Mouse (Mus musculus): Measurements from ENCODE around the gene Btbd16. TPM values are rescaled to one million over a fixed set of nuclear protein-coding genes. Genes with fewer than 3 reads are reported as not detected.

Btbd16 gene
- polyA plus RNA-seq, 1 experiment from 2014 or later = not detected

- ATAC-seq (replicated peaks) = no peak
- no peaks in the 10 kb centered on the region for H3K36me3 ChIP-seq (replicated peaks)
- WGBS = 58% methylated on average over 8 of the region's 8 CpGs
Measured at GRCm38 (mm10) chr7:130803251-130803825, 29.5 kb downstream of the Btbd16 start.

GRCm38 (mm10) chr7:130804991-130805390, 31.1 kb downstream of the Btbd16 start:
- no peak overlapping the region for H3K4me3 ChIP-seq
- no peak overlapping the region for H3K4me2 ChIP-seq
- H3K9ac ChIP-seq = no peak overlapping the region
- WGBS = 72% methylated on average over 5 of the region's 5 CpGs
- H3K9me3 ChIP-seq = no peaks in the 10 kb centered on the region
- no peaks in the 10 kb centered on the region for H3K4me1 ChIP-seq
- no peak for ATAC-seq (replicated peaks)
- no peak overlapping the region for H3K27ac ChIP-seq
- no peaks in the 10 kb centered on the region for H3K36me3 ChIP-seq (replicated peaks)
- H3K27me3 ChIP-seq (replicated peaks) = no peaks in the 10 kb centered on the region

More at GRCm38 (mm10) chr7:130803251-130803825, 29.5 kb downstream of the Btbd16 start:
- H3K9ac ChIP-seq = no peak overlapping the region
- H3K4me1 ChIP-seq = no peaks in the 10 kb centered on the region
- no peak overlapping the region for H3K4me3 ChIP-seq
- H3K4me2 ChIP-seq = no peak overlapping the region
- no peaks in the 10 kb centered on the region for H3K27me3 ChIP-seq (replicated peaks)
- H3K27ac ChIP-seq = no peak overlapping the region
- H3K9me3 ChIP-seq = no peaks in the 10 kb centered on the region

GRCm38 (mm10) chr7:130807749-130808148, 33.9 kb downstream of the Btbd16 start:
- H3K9ac ChIP-seq = no peak overlapping the region
- no peak overlapping the region for H3K4me3 ChIP-seq
- no peak overlapping the region for H3K4me2 ChIP-seq
- no peaks in the 10 kb centered on the region for H3K9me3 ChIP-seq
- ATAC-seq (replicated peaks) = no peak
- H3K27me3 ChIP-seq (replicated peaks) = no peaks in the 10 kb centered on the region
- 70% methylated on average over 8 of the region's 8 CpGs for WGBS
- no peaks in the 10 kb centered on the region for H3K4me1 ChIP-seq
- H3K36me3 ChIP-seq (replicated peaks) = no peaks in the 10 kb centered on the region
- no peak overlapping the region for H3K27ac ChIP-seq

GRCm38 (mm10) chr7:130808694-130809093, 34.8 kb downstream of the Btbd16 start:
- Histone ChIP-seq H3K4me2 (no peak overlapping the region), H3K4me3 (no peak overlapping the region), H3K9ac (no peak overlapping the region), H3K9me3 (no peaks in the 10 kb centered on the region), H3K4me1 (no peaks in the 10 kb centered on the region), H3K36me3 (replicated peaks) (no peaks in the 10 kb centered on the region), H3K27ac (no peak overlapping the region), H3K27me3 (replicated peaks) (no peaks in the 10 kb centered on the region)
- no peak for ATAC-seq (replicated peaks)
- 74% methylated on average over 6 of the region's 6 CpGs for WGBS

GRCm38 (mm10) chr7:130810238-130810637, 36.4 kb downstream of the Btbd16 start:
- no peak overlapping the region for H3K9ac ChIP-seq
- H3K4me2 ChIP-seq = no peak overlapping the region
- no peak overlapping the region for H3K4me3 ChIP-seq
- no peaks in the 10 kb centered on the region for H3K36me3 ChIP-seq (replicated peaks)
- no peak for ATAC-seq (replicated peaks)
- no peaks in the 10 kb centered on the region for H3K27me3 ChIP-seq (replicated peaks)
- no peaks in the 10 kb centered on the region for H3K9me3 ChIP-seq
- H3K27ac ChIP-seq = no peak overlapping the region
- H3K4me1 ChIP-seq = no peaks in the 10 kb centered on the region
- WGBS = 87% methylated on average over 4 of the region's 4 CpGs

GRCm38 (mm10) chr7:130812407-130812806, 38.5 kb downstream of the Btbd16 start:
- Histone ChIP-seq H3K4me3 (no peak overlapping the region), H3K4me1 (no peaks in the 10 kb centered on the region), H3K9ac (no peak overlapping the region), H3K27ac (no peak overlapping the region), H3K9me3 (no peaks in the 10 kb centered on the region), H3K36me3 (replicated peaks) (no peaks in the 10 kb centered on the region), H3K27me3 (replicated peaks) (no peaks in the 10 kb centered on the region), H3K4me2 (no peak overlapping the region)
- ATAC-seq (replicated peaks) = no peak
- 42% methylated on average over 16 of the region's 16 CpGs for WGBS

GRCm38 (mm10) chr7:130815601-130816000, 41.7 kb downstream of the Btbd16 start:
- Histone ChIP-seq H3K4me1 (no peaks in the 10 kb centered on the region), H3K36me3 (replicated peaks) (no peaks in the 10 kb centered on the region), H3K4me2 (no peak overlapping the region), H3K27me3 (replicated peaks) (no peaks in the 10 kb centered on the region), H3K9me3 (no peaks in the 10 kb centered on the region), H3K4me3 (no peak overlapping the region), H3K27ac (no peak overlapping the region), H3K9ac (no peak overlapping the region)
- no peak for ATAC-seq (replicated peaks)
- 95% methylated on average over 10 of the region's 10 CpGs for WGBS

GRCm38 (mm10) chr7:130816243-130816642, 42.4 kb downstream of the Btbd16 start:
- WGBS = 84% methylated on average over 7 of the region's 7 CpGs
- Histone ChIP-seq H3K4me1 (no peaks in the 10 kb centered on the region), H3K4me2 (no peak overlapping the region), H3K27ac (no peak overlapping the region), H3K27me3 (replicated peaks) (no peaks in the 10 kb centered on the region), H3K36me3 (replicated peaks) (no peaks in the 10 kb centered on the region), H3K9me3 (no peaks in the 10 kb centered on the region), H3K4me3 (no peak overlapping the region), H3K9ac (no peak overlapping the region)
- ATAC-seq (replicated peaks) = no peak

GRCm38 (mm10) chr7:130818813-130819212, 44.9 kb downstream of the Btbd16 start:
- H3K4me3 ChIP-seq = no peak overlapping the region
- whole genome bisulfite sequencing = 89% methylated on average over 5 of the region's 5 CpGs
- no peaks in the 10 kb centered on the region for H3K9me3 ChIP-seq
- ATAC-seq (replicated peaks) = no peak
- H3K36me3 ChIP-seq (replicated peaks) = no peaks in the 10 kb centered on the region
- H3K9ac ChIP-seq = no peak overlapping the region
- no peaks in the 10 kb centered on the region for H3K4me1 ChIP-seq
- H3K27ac ChIP-seq = no peak overlapping the region
- H3K4me2 ChIP-seq = no peak overlapping the region
- no peaks in the 10 kb centered on the region for H3K27me3 ChIP-seq (replicated peaks)

GRCm38 (mm10) chr7:130819624-130820023, 45.8 kb downstream of the Btbd16 start:
- H3K9ac ChIP-seq = no peak overlapping the region
- H3K4me2 ChIP-seq = no peak overlapping the region
- WGBS = 76% methylated on average over 10 of the region's 10 CpGs
- no peak overlapping the region for H3K4me3 ChIP-seq
- ATAC-seq (replicated peaks) = no peak
- H3K27me3 ChIP-seq (replicated peaks) = no peaks in the 10 kb centered on the region
- no peaks in the 10 kb centered on the region for H3K9me3 ChIP-seq
- no peaks in the 10 kb centered on the region for H3K36me3 ChIP-seq (replicated peaks)
- H3K27ac ChIP-seq = no peak overlapping the region
- no peaks in the 10 kb centered on the region for H3K4me1 ChIP-seq

GRCm38 (mm10) chr7:130823992-130824391, 50.1 kb downstream of the Btbd16 start:
- WGBS = 82% methylated on average over 9 of the region's 9 CpGs
- Histone ChIP-seq H3K27ac (no peak overlapping the region), H3K36me3 (replicated peaks) (no peaks in the 10 kb centered on the region), H3K4me1 (no peaks in the 10 kb centered on the region), H3K9me3 (no peaks in the 10 kb centered on the region), H3K27me3 (replicated peaks) (no peaks in the 10 kb centered on the region), H3K4me3 (no peak overlapping the region), H3K9ac (no peak overlapping the region), H3K4me2 (no peak overlapping the region)
- ATAC-seq (replicated peaks) = no peak

GRCm38 (mm10) chr7:130826343-130826742, 52.5 kb downstream of the Btbd16 start:
- H3K36me3 ChIP-seq (replicated peaks) = no peaks in the 10 kb centered on the region
- 81% methylated on average over 3 of the region's 3 CpGs for whole genome bisulfite sequencing
- no peak for ATAC-seq (replicated peaks)

GRCm38 (mm10) chr7:130827431-130827830, 53.6 kb downstream of the Btbd16 start:
- H3K4me3 ChIP-seq = no peak overlapping the region
- WGBS = 61% methylated on average over 3 of the region's 3 CpGs
- no peaks in the 10 kb centered on the region for H3K36me3 ChIP-seq (replicated peaks)
- H3K9me3 ChIP-seq = no peaks in the 10 kb centered on the region
- no peak overlapping the region for H3K27ac ChIP-seq
- H3K9ac ChIP-seq = no peak overlapping the region
- H3K27me3 ChIP-seq (replicated peaks) = no peaks in the 10 kb centered on the region
- H3K4me2 ChIP-seq = no peak overlapping the region
- no peak for ATAC-seq (replicated peaks)
- H3K4me1 ChIP-seq = no peaks in the 10 kb centered on the region

More at GRCm38 (mm10) chr7:130826343-130826742, 52.5 kb downstream of the Btbd16 start:
- H3K4me1 ChIP-seq = no peaks in the 10 kb centered on the region
- no peaks in the 10 kb centered on the region for H3K9me3 ChIP-seq
- no peak overlapping the region for H3K4me3 ChIP-seq
- no peak overlapping the region for H3K9ac ChIP-seq
- H3K27ac ChIP-seq = no peak overlapping the region
- H3K27me3 ChIP-seq (replicated peaks) = no peaks in the 10 kb centered on the region
- no peak overlapping the region for H3K4me2 ChIP-seq

Measured in midbrain, embryonic 15.5 days (tissue).